Mouse (Mus musculus) liver, embryonic 11.5 days (tissue): ENCODE measurements around the gene Tns3. TPM values are rescaled to one million over a fixed set of nuclear protein-coding genes. Genes with fewer than 3 reads are reported as not detected.

Experiments used
- ATAC-seq: fragments of 200-750 bp; cut with Nextera tagmentation; replicated peaks from 2 replicates; pipeline ENCODE4 v1.8.0; 2017; ENCODE audit warnings: moderate number of reproducible peaks, mild to moderate bottlenecking, moderate TSS enrichment, moderate library complexity; ENCODE audit not compliant: low FRiP score
- DNase-seq: peaks from one replicate; pipeline ENCODE4 v3.0.0-alpha.2; 2017; ENCODE audit warnings: low spot score
- H3K27ac ChIP-seq: fragments of 300-500 bp; sonication (generic); 2 replicates; pipeline ENCODE4 v1.5.1; 2014; ENCODE audit warnings: mild to moderate bottlenecking, low read depth, low read length, control low read depth
- H3K27me3 ChIP-seq: fragments of 300-500 bp; sonication (generic); replicated peaks from 2 replicates; pipeline ENCODE4 v1.6.1; 2014; ENCODE audit warnings: low read length, mixed read lengths; ENCODE audit not compliant: control insufficient read depth, insufficient read depth
- H3K36me3 ChIP-seq: fragments of 300-500 bp; sonication (generic); 2 replicates; pipeline ENCODE4 v1.6.1; 2014; ENCODE audit warnings: mild to moderate bottlenecking, low read length, moderate library complexity, mixed read lengths; ENCODE audit not compliant: control insufficient read depth, insufficient read depth
- H3K4me1 ChIP-seq: fragments of 300-500 bp; sonication (generic); replicated peaks from 2 replicates; pipeline ENCODE4 v1.6.1; 2014; ENCODE audit warnings: low read length, mixed read lengths; ENCODE audit not compliant: control insufficient read depth, insufficient read depth
- H3K4me2 ChIP-seq: fragments of 300-500 bp; sonication (generic); 2 replicates; pipeline ENCODE4 v1.6.1; 2014; ENCODE audit warnings: mild to moderate bottlenecking, control low read depth, moderate library complexity
- H3K4me3 ChIP-seq: fragments of 300-500 bp; sonication (generic); 2 replicates; pipeline ENCODE4 v1.5.1; 2014; ENCODE audit warnings: low read depth, low read length, control low read depth
- H3K9ac ChIP-seq: fragments of 300-500 bp; sonication (generic); 2 replicates; pipeline ENCODE4 v1.6.1; 2014; ENCODE audit warnings: low read depth, low read length, control low read depth
- H3K9me3 ChIP-seq: fragments of 300-500 bp; sonication (generic); 2 replicates; pipeline ENCODE4 v1.6.1; 2016; ENCODE audit warnings: low read length, inconsistent platforms, mixed read lengths; ENCODE audit not compliant: control insufficient read depth
- WGBS: fragments of 180-500 bp; shearing (Covaris S2); extraction: QIAGEN DNeasy Blood & Tissue Kit; methylation state at CpG from one replicate; pipeline ENCODE4 v1.1.7; 2014; 5-methylcytosine and 5-hydroxymethylcytosine counted together
- polyA plus RNA-seq: library from polyadenylated mRNA; unstranded; fragments of >200 nt; fragmentation: Nextera tagmentation; extraction: Ambion mirVana; gene quantifications from 2 replicates; pipeline ENCODE4 v1.2.1, GENCODE M21; 2014

Gene Tns3
- polyA plus RNA-seq, 1 experiment from 2014 or later = 9.8 TPM

GRCm38 (mm10) chr11:8575217-8576180, 88.8 kb downstream of the Tns3 start:
- H3K4me1 ChIP-seq = peaks cover 4% of the 10 kb centered on the region; the same call in 1 of the 2 replicates
- H3K4me2 ChIP-seq = no peak overlapping the region
- no peaks in the 10 kb centered on the region for H3K27me3 ChIP-seq
- H3K4me3 ChIP-seq = no peak overlapping the region
- no peaks in the 10 kb centered on the region for H3K9me3 ChIP-seq
- H3K36me3 ChIP-seq = no peaks in the 10 kb centered on the region
- no peak for ATAC-seq
- no peak overlapping the region for H3K27ac ChIP-seq
- H3K9ac ChIP-seq = no peak overlapping the region
- 70% methylated on average over 10 of the region's 10 CpGs for WGBS
- no peak for DNase-seq

DNA sequence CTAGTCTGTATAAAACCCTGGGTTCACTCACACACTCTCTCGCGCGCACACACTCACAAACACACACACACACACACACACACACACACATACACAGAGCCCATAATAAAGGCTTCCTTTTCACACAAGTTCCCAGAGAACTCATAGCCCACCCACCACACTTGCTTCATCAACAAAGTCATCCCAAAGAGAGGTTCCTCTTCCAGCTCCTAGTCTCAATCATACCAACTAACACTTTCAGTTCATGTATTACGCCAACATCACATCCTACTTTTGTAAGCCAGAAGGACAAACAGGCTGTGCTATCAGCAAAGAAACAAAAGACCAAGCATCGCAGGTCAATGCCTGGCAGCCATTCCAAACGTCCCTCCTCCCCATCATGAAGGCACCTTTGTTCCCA, 89.8 kb downstream of the Tns3 start:
- Histone ChIP-seq H3K4me1 (no peaks in the 10 kb centered on the region; the same call in 1 of the 2 replicates), H3K4me3 (no peak overlapping the region), H3K27me3 (no peaks in the 10 kb centered on the region), H3K36me3 (no peaks in the 10 kb centered on the region), H3K27ac (no peak overlapping the region), H3K9me3 (no peaks in the 10 kb centered on the region), H3K4me2 (no peak overlapping the region), H3K9ac (no peak overlapping the region)
- ATAC-seq (no peak), DNase-seq (no peak)
- whole genome bisulfite sequencing = 83% methylated on average over 6 of the region's 6 CpGs

- ATAC-seq = no peak
- no peak for DNase-seq
Measured at GRCm38 (mm10) chr11:8572762-8573161, 91.6 kb downstream of the Tns3 start.

DNA sequence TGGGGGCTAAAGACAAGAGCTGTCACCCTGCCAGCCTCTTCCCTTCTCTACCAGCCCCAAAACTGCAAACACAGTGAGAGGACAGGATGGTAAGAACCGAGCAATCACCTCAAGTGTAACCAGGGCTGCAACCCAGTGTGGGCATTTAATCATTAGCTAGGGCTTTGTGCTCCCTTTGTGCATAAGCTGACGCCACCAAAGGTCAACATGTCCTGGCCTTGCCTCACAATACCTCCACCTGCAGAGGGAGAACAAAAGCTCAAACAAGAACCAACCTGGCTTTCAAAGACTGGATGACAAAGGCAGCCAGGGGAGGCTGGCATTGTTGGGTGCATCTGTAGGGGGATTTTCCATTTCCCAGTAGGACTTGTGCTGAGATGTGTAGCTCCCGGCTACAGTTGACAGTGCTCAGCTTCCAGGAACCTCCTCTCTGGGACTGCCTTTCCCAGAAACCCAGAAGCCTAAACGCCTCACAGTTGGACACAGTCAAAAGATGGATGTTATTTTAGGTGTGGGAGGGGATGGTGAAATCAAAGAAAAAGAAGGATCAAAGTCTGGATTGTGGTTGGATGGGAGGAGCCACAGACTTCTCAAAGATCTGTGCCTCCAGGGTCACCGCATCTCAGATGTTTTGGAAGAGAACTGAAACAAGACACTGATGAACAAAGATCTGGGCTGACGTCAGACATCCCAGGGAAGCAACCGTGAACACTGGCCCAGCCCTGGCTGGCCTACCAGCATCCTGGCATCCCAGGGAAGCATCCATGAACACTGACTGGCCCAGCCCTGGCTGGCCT, 94.9 kb downstream of the Tns3 start:
- Histone ChIP-seq H3K27me3 (no peaks in the 10 kb centered on the region), H3K4me1 (no peaks in the 10 kb centered on the region; the same call in none of the 2 replicates), H3K4me2 (no peak overlapping the region), H3K4me3 (no peak overlapping the region), H3K27ac (peak overlapping the region; percentile 25; the same call in 1 of the 2 replicates), H3K9me3 (no peaks in the 10 kb centered on the region; the same call in 1 of the 2 replicates), H3K36me3 (no peaks in the 10 kb centered on the region), H3K9ac (no peak overlapping the region)
- ATAC-seq = 0 out of 2 replicates have a peak, but pooled peaks have one; percentile 29
- no peak for DNase-seq
- WGBS = 59% methylated on average over 7 of the region's 7 CpGs

More at GRCm38 (mm10) chr11:8572762-8573161, 91.6 kb downstream of the Tns3 start:
- WGBS = 86% methylated on average over 7 of the region's 7 CpGs
- Histone ChIP-seq H3K36me3 (no peaks in the 10 kb centered on the region), H3K9me3 (no peaks in the 10 kb centered on the region), H3K27me3 (no peaks in the 10 kb centered on the region), H3K27ac (no peak overlapping the region), H3K4me3 (no peak overlapping the region), H3K4me2 (no peak overlapping the region), H3K9ac (no peak overlapping the region), H3K4me1 (no peaks in the 10 kb centered on the region; the same call in 1 of the 2 replicates)

- no peaks in the 10 kb centered on the region for H3K27me3 ChIP-seq
- peak overlapping the region; percentile 25; the same call in 1 of the 2 replicates for H3K27ac ChIP-seq
- H3K4me2 ChIP-seq = no peak overlapping the region
- WGBS = 68% methylated on average over 7 of the region's 7 CpGs
- H3K9ac ChIP-seq = no peak overlapping the region
- no peaks in the 10 kb centered on the region for H3K36me3 ChIP-seq
- ATAC-seq = no peak
- no peak for DNase-seq
- no peaks in the 10 kb centered on the region; the same call in none of the 2 replicates for H3K4me1 ChIP-seq
- H3K4me3 ChIP-seq = no peak overlapping the region
- no peaks in the 10 kb centered on the region; the same call in 1 of the 2 replicates for H3K9me3 ChIP-seq
Measured at GRCm38 (mm10) chr11:8568829-8569228, 95.5 kb downstream of the Tns3 start.

DNA sequence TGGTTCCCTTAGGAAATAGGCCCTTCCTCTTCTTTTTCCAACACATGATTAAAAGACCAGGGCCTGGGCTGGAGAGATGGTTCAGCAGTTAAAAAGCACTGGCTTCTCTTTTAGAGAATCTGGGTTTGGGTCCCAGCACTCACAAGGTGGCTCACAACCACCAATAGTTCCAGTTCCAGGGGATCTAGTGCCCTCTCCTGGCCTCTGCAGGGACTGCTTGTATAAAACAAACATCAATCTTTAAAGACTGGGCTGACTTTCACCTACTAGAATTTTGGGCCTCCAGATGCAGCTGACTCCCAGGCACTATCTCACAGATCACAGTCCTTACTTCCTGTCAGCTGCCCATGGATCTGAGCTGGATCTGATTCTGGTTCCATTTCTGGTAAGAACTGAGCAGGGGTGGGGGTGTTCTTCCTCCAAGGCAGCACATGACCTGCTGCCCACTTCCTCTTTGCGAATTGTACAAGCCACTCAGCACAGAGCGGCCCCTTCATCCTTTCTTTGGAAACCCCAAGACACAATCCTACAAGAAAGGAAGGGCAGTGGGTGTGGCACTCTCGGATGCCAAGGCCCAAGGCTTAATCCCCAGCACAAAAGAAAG, 98.0 kb downstream of the Tns3 start:
- Histone ChIP-seq H3K27ac (no peak overlapping the region), H3K9me3 (no peaks in the 10 kb centered on the region; the same call in 1 of the 2 replicates), H3K36me3 (no peaks in the 10 kb centered on the region), H3K9ac (no peak overlapping the region), H3K27me3 (no peaks in the 10 kb centered on the region), H3K4me2 (no peak overlapping the region), H3K4me1 (no peaks in the 10 kb centered on the region; the same call in none of the 2 replicates), H3K4me3 (no peak overlapping the region)
- DNase-seq = no peak
- ATAC-seq = no peak
- 59% methylated on average over 3 of the region's 3 CpGs for WGBS

DNA sequence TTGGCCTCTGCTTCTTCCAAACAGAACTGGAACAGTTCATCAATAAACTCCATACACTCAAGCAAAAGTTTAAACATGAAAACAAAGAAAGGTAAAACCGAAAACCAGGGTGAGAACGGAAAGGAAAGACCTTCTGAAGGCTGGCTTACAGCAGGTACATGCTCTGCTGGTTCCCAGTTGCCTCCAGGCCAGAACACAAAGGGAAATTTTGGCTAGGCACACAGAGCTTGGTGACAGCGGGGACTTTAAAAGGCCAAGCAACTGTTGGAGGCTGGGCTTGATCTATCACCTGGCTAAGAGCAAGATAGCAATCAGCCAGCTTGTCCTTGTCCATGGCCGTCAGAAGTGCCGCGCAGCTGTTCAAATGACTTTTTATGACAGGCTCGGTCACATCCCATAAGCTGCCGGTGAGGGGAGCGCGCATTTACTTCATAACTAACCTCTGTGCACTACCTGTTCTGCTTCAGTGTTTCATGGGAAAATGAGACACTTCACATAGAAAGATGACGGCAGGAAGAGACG, 105.5 kb downstream of the Tns3 start:
- Histone ChIP-seq H3K4me1 (peaks cover 7% of the 10 kb centered on the region), H3K27ac (no peak overlapping the region), H3K4me2 (no peak overlapping the region), H3K9me3 (no peaks in the 10 kb centered on the region), H3K9ac (no peak overlapping the region), H3K4me3 (no peak overlapping the region), H3K36me3 (no peaks in the 10 kb centered on the region), H3K27me3 (no peaks in the 10 kb centered on the region)
- DNase-seq (no peak), ATAC-seq (no peak)
- 92% methylated on average over 12 of the region's 12 CpGs for WGBS

- H3K27ac ChIP-seq = no peak overlapping the region
- H3K4me3 ChIP-seq = no peak overlapping the region
- no peak for DNase-seq
- WGBS = 75% methylated on average over 9 of the region's 9 CpGs
- H3K9me3 ChIP-seq = no peaks in the 10 kb centered on the region
- H3K27me3 ChIP-seq = no peaks in the 10 kb centered on the region
- H3K9ac ChIP-seq = no peak overlapping the region
- no peak for ATAC-seq
- no peaks in the 10 kb centered on the region for H3K36me3 ChIP-seq
- H3K4me2 ChIP-seq = no peak overlapping the region
- peaks cover 7% of the 10 kb centered on the region for H3K4me1 ChIP-seq
Measured at GRCm38 (mm10) chr11:8558258-8558657, 106.1 kb downstream of the Tns3 start.
